Mouse (Mus musculus) MEL (cell line): ENCODE measurements around the gene Lrig3.

ENCODE experiments used
- CTCF ChIP-seq, 3 experiments: IDR thresholded peaks in 2 of 3; conservative IDR thresholded peaks in 1 of 3; 2 replicates each; pipeline ENCODE4 v1.5.1; 2011 to 2012; ENCODE audit warnings: low read length in 3 of 3, low read depth in 2 of 3, mild to moderate bottlenecking in 2 of 3, improper control_type of control experiment in 1 of 3, inconsistent platforms in 1 of 3, mixed read lengths in 1 of 3, moderate library complexity in 1 of 3; ENCODE audit not compliant: control insufficient read depth in 1 of 3, insufficient read depth in 1 of 3, poor library complexity in 1 of 3, severe bottlenecking in 1 of 3
- EP300 ChIP-seq, 2 experiments: IDR thresholded peaks; 2 replicates each; pipeline ENCODE4 v1.6.1; 2011; ENCODE audit warnings: improper control_type of control experiment in 2 of 2, low read length in 2 of 2, low read depth in 1 of 2, mild to moderate bottlenecking in 1 of 2
- HCFC1 ChIP-seq: IDR thresholded peaks from 2 replicates; pipeline ENCODE4 v1.6.1; 2012; ENCODE audit warnings: low read depth, mild to moderate bottlenecking, inconsistent platforms, low read length, improper control_type of control experiment, moderate library complexity
- JUND ChIP-seq: IDR thresholded peaks from 2 replicates; pipeline ENCODE4 v1.6.1; 2011; ENCODE audit warnings: low read depth, mild to moderate bottlenecking, improper control_type of control experiment, low read length
- KAT2A ChIP-seq: conservative IDR thresholded peaks from 2 replicates; pipeline ENCODE4 v1.6.1; 2012; ENCODE audit warnings: low read depth, low read length, improper control_type of control experiment, inconsistent platforms
- POLR2A ChIP-seq, 2 experiments: IDR thresholded peaks; 2 replicates each; pipeline ENCODE4 v1.6.1; 2011 to 2012; ENCODE audit warnings: low read length in 2 of 2, mild to moderate bottlenecking in 2 of 2, control low read depth in 1 of 2, improper control_type of control experiment in 1 of 2, low read depth in 1 of 2, moderate library complexity in 1 of 2; ENCODE audit not compliant: control insufficient read depth in 1 of 2, insufficient read depth in 1 of 2, poor library complexity in 1 of 2
- POLR2AphosphoS2 ChIP-seq: IDR thresholded peaks from 2 replicates; pipeline ENCODE4 v1.6.1; 2011; ENCODE audit warnings: low read length, improper control_type of control experiment
- POLR2AphosphoS5 ChIP-seq: IDR thresholded peaks from 2 replicates; pipeline ENCODE4 v1.6.1; 2012; ENCODE audit warnings: low read depth, borderline replicate concordance, mild to moderate bottlenecking, inconsistent platforms, low read length, moderate library complexity, mixed read lengths
- RAD21 ChIP-seq: IDR thresholded peaks from 2 replicates; pipeline ENCODE4 v1.6.1; 2011; ENCODE audit warnings: mild to moderate bottlenecking, low read depth, low read length, improper control_type of control experiment
- SMC3 ChIP-seq: IDR thresholded peaks from 2 replicates; pipeline ENCODE4 v1.6.1; 2011; ENCODE audit warnings: low read depth, low read length, improper control_type of control experiment
- TAL1 ChIP-seq: IDR thresholded peaks from 2 replicates; pipeline ENCODE4 v1.6.1; 2012; ENCODE audit warnings: mild to moderate bottlenecking, inconsistent platforms, low read length, moderate library complexity, mixed read lengths
- TCF12 ChIP-seq: IDR thresholded peaks from 2 replicates; pipeline ENCODE4 v1.6.1; 2014; ENCODE audit warnings: low read depth, mild to moderate bottlenecking, inconsistent platforms, low read length, improper control_type of control experiment, moderate library complexity
- ZNF384 ChIP-seq: IDR thresholded peaks from 2 replicates; pipeline ENCODE4 v1.6.1; 2012; ENCODE audit warnings: low read depth, mild to moderate bottlenecking, inconsistent platforms, low read length, improper control_type of control experiment

DNA sequence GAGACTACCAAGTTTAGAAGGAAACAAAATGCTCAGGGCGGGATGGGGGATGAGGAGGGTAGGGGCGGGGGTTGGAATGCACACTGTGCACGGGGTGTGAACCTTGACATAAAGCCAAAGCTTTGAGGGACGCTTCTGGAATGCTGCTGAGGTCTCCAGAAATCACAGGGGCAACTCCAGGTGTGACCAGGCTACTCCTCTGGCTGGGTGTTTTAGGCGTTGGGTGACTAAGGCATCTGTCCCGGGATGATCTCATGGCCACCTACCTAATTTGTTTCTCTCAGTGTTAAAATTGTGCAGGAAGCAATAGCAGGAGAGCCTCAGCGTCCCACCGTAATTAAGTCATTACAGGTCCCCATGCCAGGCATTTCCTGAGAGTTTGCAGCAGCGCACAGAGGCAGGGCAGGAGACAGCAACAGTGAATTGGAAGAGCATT lies 48.5 kb upstream of the Lrig3 start:
- TF ChIP-seq EP300 (IDR thresholded peaks at IDR 0.05; ENCODE audit: low read depth in 1 of 2, low read length in 2 of 2) (no peak), JUND (no peak), CTCF (IDR thresholded peaks at IDR 0.05 in 2 of 3, conservative IDR thresholded peaks at IDR 0.05 in 1 of 3; ENCODE audit: control insufficient read depth in 1 of 3, insufficient read depth in 1 of 3, low read depth in 2 of 3, low read length in 3 of 3, poor library complexity in 1 of 3, severe bottlenecking in 1 of 3) (no peak), ZNF384 (no peak), SMC3 (no peak), POLR2AphosphoS2 (no peak), POLR2AphosphoS5 (no peak), POLR2A (IDR thresholded peaks at IDR 0.05; ENCODE audit: control insufficient read depth in 1 of 2, insufficient read depth in 1 of 2, low read depth in 1 of 2, low read length in 2 of 2, poor library complexity in 1 of 2) (no peak), HCFC1 (no peak), TCF12 (no peak), KAT2A (no peak), RAD21 (no peak), TAL1 (no peak)
